Mouse (Mus musculus) forebrain, embryonic 15.5 days (tissue): ENCODE measurements around the gene 2310011J03Rik. TPM values are rescaled to one million over a fixed set of nuclear protein-coding genes. Genes with fewer than 3 reads are reported as not detected.
A peak's percentile ranks its signal among the peaks of the same experiment; 100 is the strongest.

Source experiments
- ATAC-seq: fragments of 200-750 bp; cut with Nextera tagmentation; replicated peaks from 2 replicates; pipeline ENCODE4 v1.8.0; 2017; ENCODE audit warnings: mild to moderate bottlenecking, moderate TSS enrichment, moderate library complexity
- H3K27ac ChIP-seq: fragments of 300-500 bp; sonication (generic); replicated peaks from 2 replicates; pipeline ENCODE4 v1.5.1; 2015; ENCODE audit warnings: mild to moderate bottlenecking, inconsistent platforms
- H3K27me3 ChIP-seq: fragments of 300-500 bp; sonication (generic); 2 replicates; pipeline ENCODE4 v1.6.1; 2015; ENCODE audit warnings: inconsistent platforms
- H3K36me3 ChIP-seq: fragments of 300-500 bp; sonication (generic); 2 replicates; pipeline ENCODE4 v1.6.1; 2015; ENCODE audit warnings: mild to moderate bottlenecking, inconsistent platforms
- H3K4me1 ChIP-seq: fragments of 300-500 bp; sonication (generic); 2 replicates; pipeline ENCODE4 v1.6.1; 2015; ENCODE audit warnings: inconsistent platforms
- H3K4me2 ChIP-seq: fragments of 300-500 bp; sonication (generic); replicated peaks from 2 replicates; pipeline ENCODE4 v1.6.1; 2015; ENCODE audit warnings: mild to moderate bottlenecking, inconsistent platforms
- H3K4me3 ChIP-seq: fragments of 300-500 bp; sonication (generic); 2 replicates; pipeline ENCODE4 v1.5.1; 2015; ENCODE audit warnings: mild to moderate bottlenecking, inconsistent platforms
- H3K9ac ChIP-seq: fragments of 300-500 bp; sonication (generic); replicated peaks from 2 replicates; pipeline ENCODE4 v1.6.1; 2015; ENCODE audit warnings: mild to moderate bottlenecking, inconsistent platforms
- H3K9me3 ChIP-seq: fragments of 300-500 bp; sonication (generic); 2 replicates; pipeline ENCODE4 v1.6.1; 2016; ENCODE audit warnings: inconsistent platforms
- WGBS: fragments of 180-500 bp; shearing (Covaris S2); methylation state at CpG from one replicate; pipeline ENCODE4 v1.1.7; 2015; ENCODE audit warnings: mixed read lengths; 5-methylcytosine and 5-hydroxymethylcytosine counted together
- polyA plus RNA-seq: library from polyadenylated mRNA; unstranded; fragments of >200 nt; fragmentation: Nextera tagmentation; extraction: Ambion mirVana; gene quantifications from 2 replicates; pipeline ENCODE4 v1.2.1, GENCODE M21; 2015

Gene 2310011J03Rik
- polyA plus RNA-seq, 1 experiment from 2014 or later, result 36.9 TPM

DNA sequence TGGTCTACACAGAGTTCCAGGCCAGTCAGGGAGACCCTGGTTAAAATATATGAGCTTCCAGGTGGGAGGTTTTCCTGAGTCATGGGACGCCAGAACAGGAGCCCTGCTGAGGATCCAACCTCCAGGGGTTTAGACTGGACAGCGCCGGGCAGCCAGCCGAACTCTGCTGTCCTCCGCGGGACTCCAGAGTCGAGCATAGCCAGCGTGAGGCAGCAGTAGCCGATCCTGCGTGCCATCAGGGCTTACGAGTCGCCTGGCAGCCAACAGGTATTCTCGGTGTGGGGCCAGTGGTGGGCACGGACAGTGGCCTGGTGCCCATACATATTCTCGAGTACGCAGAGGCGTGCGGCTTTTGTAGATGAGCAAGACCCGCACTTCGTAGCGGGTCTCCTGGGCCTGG, 20.7 kb upstream of the 2310011J03Rik start:
- H3K36me3 ChIP-seq, result no peaks in the 10 kb centered on the region
- 10% methylated on average over 21 of the region's 21 CpGs for WGBS
- H3K4me3 ChIP-seq, result no peak overlapping the region
- ATAC-seq, result no peak
- H3K27ac ChIP-seq, result no peak overlapping the region
- no peak overlapping the region for H3K4me2 ChIP-seq
- peaks cover 64% of the 10 kb centered on the region for H3K27me3 ChIP-seq
- H3K4me1 ChIP-seq, result peaks cover 25% of the 10 kb centered on the region
- no peaks in the 10 kb centered on the region for H3K9me3 ChIP-seq
- H3K9ac ChIP-seq, result no peak overlapping the region

DNA sequence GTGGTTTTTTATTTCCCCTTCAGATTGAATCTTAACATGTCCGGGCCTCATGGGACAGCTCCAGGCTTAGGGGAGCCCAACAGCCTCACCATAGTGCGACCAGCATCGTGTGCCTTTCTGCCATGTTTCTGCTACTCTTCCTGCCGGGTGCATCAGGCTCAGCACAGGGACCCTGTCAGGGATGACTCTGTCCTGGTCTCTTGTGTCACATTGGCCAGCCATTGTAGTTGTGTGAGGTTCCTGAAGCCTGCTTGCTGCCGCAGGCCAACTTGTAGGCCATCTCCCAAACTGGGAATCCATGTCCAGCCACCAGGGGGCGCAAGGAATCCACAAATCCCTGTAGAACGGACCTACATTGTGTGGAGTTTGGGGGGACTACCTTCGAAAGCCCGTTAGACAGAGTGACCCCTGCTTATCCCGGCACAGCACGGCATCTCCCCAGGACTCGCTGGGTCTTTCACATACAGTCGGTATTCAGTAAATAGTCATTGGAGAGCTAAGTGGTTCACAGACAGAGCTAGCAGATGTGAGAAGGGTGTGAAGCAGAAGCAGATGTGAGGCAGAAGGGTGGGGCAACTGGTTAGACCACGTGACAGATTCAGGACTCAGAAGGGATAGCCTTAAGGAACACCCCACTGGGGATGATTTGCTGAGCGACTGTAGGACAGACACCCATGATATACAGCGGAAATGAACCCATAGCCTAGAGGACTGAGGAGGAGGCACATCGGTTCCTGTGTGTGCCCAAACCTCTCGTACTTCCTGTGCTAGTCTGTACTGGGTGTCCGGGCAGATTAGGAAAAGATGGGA, 19.8 kb upstream of the 2310011J03Rik start:
- no peak overlapping the region for H3K27ac ChIP-seq
- no peak overlapping the region for H3K9ac ChIP-seq
- no peak overlapping the region for H3K4me2 ChIP-seq
- H3K4me3 ChIP-seq, result no peak overlapping the region
- WGBS, result 24% methylated on average over 19 of the region's 19 CpGs
- H3K9me3 ChIP-seq, result no peaks in the 10 kb centered on the region
- peaks cover 55% of the 10 kb centered on the region for H3K27me3 ChIP-seq
- peaks cover 25% of the 10 kb centered on the region for H3K4me1 ChIP-seq
- peak; percentile 36; the same call in 1 of the 2 replicates for ATAC-seq
- no peaks in the 10 kb centered on the region for H3K36me3 ChIP-seq

DNA sequence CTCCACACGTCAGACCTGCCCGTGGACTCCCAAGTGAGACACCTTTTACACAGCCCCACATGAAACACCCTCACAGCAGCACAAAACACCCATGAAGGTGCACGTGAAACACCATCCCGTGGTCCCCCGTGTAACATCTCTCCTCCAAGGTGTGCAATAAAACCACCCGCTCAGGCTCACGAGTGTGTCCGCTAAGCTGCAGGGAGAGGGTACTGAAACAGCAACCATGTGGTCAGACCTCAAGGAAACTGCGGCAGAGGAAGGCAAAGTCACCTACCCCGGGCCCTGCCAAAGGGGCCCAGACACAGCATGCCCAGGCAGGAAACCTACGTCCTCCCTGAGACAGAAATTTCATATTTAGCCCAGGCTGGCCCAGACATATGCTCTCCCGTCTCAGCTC, 15.9 kb upstream of the 2310011J03Rik start:
- H3K36me3 ChIP-seq, result no peaks in the 10 kb centered on the region
- H3K9ac ChIP-seq, result no peak overlapping the region
- peaks cover 23% of the 10 kb centered on the region for H3K27me3 ChIP-seq
- H3K4me1 ChIP-seq, result peaks cover 3% of the 10 kb centered on the region; the same call in 1 of the 2 replicates
- no peak for ATAC-seq
- H3K27ac ChIP-seq, result no peak overlapping the region
- 91% methylated on average over 12 of the region's 12 CpGs for WGBS
- H3K4me2 ChIP-seq, result no peak overlapping the region
- H3K9me3 ChIP-seq, result no peaks in the 10 kb centered on the region
- H3K4me3 ChIP-seq, result no peak overlapping the region

DNA sequence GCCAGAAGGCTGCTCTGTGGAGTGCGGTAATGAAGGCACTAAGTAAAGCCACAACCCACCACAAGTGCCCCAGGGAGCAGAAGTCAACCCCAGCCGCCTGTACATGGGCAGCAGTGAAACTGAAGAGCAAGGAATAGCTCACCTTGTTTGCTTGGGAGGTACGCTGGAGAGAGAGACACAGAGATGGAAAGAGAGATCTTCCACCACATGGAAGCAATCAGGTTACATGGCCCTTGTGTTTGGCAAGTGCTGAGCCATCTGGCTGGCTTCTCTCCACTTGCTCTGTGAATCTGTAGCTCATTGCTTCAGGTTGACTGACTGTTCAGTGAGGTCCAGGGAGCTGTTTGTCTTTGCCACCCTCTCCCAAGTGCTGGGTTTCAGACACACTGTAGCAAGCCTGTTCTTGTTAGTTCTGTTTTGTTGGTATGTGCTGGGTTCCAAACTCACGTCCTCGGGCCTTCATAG, 12.2 kb upstream of the 2310011J03Rik start:
- peaks cover 7% of the 10 kb centered on the region; the same call in 1 of the 2 replicates for H3K27me3 ChIP-seq
- no peaks in the 10 kb centered on the region for H3K9me3 ChIP-seq
- no peak for ATAC-seq
- no peak overlapping the region for H3K27ac ChIP-seq
- no peak overlapping the region for H3K4me2 ChIP-seq
- no peak overlapping the region for H3K4me3 ChIP-seq
- H3K4me1 ChIP-seq, result peaks cover 15% of the 10 kb centered on the region
- no peaks in the 10 kb centered on the region for H3K36me3 ChIP-seq
- no peak overlapping the region for H3K9ac ChIP-seq
- 89% methylated on average over 5 of the region's 5 CpGs for WGBS

DNA sequence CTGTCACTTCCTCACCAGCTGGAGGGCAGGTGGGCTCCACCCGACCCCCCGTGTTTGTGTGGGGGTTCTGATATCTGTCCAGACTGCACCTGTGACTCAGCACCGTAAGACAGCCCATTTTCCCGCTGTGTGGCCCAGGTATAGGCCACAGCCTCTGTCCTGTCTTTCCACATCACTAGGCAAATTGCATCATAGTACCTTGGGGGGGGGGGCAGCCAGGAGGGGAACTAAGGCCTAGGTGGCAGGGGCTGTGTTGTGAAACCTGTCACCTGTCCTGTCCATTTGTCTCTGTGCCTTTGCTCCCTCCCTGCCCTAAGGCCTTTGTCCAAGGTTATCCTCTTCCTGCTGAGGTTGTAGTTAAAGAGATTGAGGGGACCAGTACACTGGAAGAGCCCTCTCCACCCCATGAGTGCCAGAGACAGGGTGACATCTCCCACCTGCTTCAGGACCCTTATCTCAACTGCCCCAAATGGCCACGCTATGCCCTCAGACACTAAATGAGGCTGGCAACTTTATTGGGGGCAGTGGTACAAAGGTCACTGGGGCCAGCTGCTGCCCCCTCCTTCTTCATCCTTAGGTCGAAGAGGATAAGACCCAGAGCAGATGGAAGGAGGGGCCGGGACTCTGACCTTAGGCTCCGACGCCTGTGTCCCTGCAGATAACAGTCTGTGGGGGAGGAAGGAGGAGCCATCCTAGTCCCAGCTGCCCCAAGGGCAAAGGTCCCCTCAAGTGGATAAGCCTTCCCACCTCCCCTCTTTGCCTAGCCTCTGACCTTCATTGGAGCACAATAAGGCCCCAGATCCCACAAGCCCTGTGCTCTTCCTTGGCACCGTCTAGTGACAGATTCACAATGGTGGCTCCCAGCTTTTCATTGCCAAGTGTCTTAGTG, 11.5 kb upstream of the 2310011J03Rik start:
- 75% methylated on average over 10 of the region's 10 CpGs for WGBS
- H3K27me3 ChIP-seq, result peaks cover 7% of the 10 kb centered on the region; the same call in 1 of the 2 replicates
- no peak overlapping the region for H3K27ac ChIP-seq
- H3K9me3 ChIP-seq, result no peaks in the 10 kb centered on the region
- no peaks in the 10 kb centered on the region for H3K36me3 ChIP-seq
- H3K4me3 ChIP-seq, result no peak overlapping the region
- peaks cover 15% of the 10 kb centered on the region for H3K4me1 ChIP-seq
- 0 out of 2 replicates have a peak overlapping the region, but pooled peaks have one; percentile 15 for H3K9ac ChIP-seq
- no peak for ATAC-seq
- H3K4me2 ChIP-seq, result no peak overlapping the region

DNA sequence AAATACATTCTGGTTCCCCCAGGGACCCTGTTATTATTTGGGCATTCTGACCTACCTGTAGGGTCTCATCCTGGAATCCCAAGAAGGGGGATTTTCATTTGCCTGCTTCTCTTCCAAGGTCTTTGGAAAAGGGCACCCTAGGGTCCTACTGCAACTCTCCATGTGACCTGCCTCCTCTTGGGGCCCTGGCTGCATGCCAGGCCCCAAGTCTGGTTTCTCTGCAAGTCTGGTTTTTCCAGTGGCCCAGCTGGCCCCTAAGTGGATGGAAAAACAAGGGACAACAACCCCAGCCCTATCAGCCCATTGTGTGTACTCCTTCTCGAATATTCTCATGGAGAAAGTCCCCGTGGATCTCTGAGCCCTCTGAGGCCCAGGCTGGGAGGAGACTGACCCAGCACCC, 10.6 kb upstream of the 2310011J03Rik start:
- H3K9ac ChIP-seq, result no peak overlapping the region; the same call in 1 of the 2 replicates
- H3K4me3 ChIP-seq, result peak overlapping the region; percentile 51; the same call in 1 of the 2 replicates
- WGBS, result 76% methylated on average over 2 of the region's 2 CpGs
- H3K36me3 ChIP-seq, result no peaks in the 10 kb centered on the region
- ATAC-seq, result no peak
- H3K4me2 ChIP-seq, result peak overlapping the region; percentile 85; the same call in 1 of the 2 replicates
- peaks cover 7% of the 10 kb centered on the region; the same call in 1 of the 2 replicates for H3K27me3 ChIP-seq
- no peak overlapping the region for H3K27ac ChIP-seq
- peaks cover 15% of the 10 kb centered on the region for H3K4me1 ChIP-seq
- no peaks in the 10 kb centered on the region for H3K9me3 ChIP-seq

DNA sequence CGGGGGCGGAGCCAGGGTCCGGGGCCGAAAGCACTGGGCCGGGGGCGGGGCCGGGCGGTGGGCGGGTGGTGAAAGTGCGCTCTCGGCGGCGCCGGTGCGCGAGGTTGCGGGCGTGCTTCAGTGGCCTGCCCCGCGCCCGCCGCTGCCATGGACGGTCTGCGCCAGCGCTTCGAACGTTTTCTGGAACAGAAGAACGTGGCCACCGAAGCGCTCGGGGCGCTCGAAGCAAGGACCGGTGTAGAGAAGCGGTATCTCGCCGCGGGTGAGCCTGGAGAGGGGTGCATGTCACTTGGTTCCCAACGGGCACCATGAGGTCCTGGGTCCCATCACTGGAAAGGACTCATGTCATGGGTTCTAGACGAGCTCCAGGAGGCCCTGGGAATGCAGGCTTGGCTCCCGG, 9.7 kb upstream of the 2310011J03Rik start:
- ATAC-seq, result no peak; the same call in 1 of the 2 replicates
- Histone ChIP-seq H3K36me3 (no peaks in the 10 kb centered on the region), H3K27ac (no peak overlapping the region), H3K27me3 (peaks cover 7% of the 10 kb centered on the region; the same call in 1 of the 2 replicates), H3K4me1 (peaks cover 15% of the 10 kb centered on the region), H3K4me2 (peak overlapping the region; percentile 85), H3K9me3 (no peaks in the 10 kb centered on the region), H3K9ac (peak overlapping the region; percentile 53), H3K4me3 (peak overlapping the region; percentile 51)
- WGBS, result under 1% methylated on average over 40 of the region's 41 CpGs

DNA sequence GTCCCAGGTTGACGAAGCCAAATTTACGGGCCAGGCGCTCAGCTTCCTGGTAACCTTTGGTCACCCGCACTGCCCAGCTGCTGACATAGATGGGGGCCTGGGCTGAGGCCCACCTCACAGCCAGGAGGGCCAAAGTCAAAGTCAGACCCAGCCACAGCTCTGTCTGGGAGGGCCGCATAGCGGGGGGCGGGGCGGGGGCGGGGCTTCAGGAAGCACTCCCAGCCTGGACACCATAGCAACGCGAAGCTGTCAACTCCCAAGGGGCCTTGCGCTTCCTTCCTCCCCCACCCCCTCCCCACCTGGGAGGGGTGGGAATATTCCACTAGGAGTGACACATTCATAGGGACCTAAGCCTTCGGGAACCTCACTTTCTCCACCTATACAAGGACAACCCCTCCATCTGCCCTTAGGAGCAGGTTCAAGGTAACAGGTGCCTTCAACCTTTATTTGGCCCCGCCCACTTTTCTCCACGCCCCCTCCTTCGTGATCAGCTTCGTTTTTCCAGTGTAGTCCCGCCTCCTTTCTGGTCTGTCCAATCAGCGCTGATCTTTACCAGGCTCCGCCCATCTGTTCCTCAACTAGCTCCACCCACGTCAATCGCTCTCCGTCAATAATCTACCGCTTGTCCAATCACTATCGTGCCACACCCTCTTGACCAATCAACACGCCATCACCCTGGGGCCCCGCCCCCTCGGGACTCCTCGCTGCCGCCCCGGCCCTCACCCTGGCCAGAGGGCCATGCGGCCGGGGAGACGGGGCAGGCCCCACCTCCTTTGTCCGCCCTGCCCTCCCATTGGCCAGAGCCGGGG, 9.1 kb upstream of the 2310011J03Rik start, which contains the start of the genes Pcsk4 and Reep6:
Gene Pcsk4 (minus strand): TSS at position 226 of the 809 bp plus-strand sequence.
Gene Reep6 (plus strand): TSS at position 681 of the 809 bp plus-strand sequence.
- H3K4me3 ChIP-seq, result peak within 1 kb of the TSS; percentile 51
- no peak within 1 kb of the TSS for H3K27ac ChIP-seq
- peak within 1 kb of the TSS; percentile 85 for H3K4me2 ChIP-seq
- 4% methylated on average over 36 of the region's 36 CpGs for WGBS
- no peaks in the 10 kb centered on the region for H3K36me3 ChIP-seq
- H3K27me3 ChIP-seq, result peaks cover 7% of the 10 kb centered on the region; the same call in 1 of the 2 replicates
- peaks cover 15% of the 10 kb centered on the region for H3K4me1 ChIP-seq
- ATAC-seq, result peak; percentile 91
- peak within 1 kb of the TSS; percentile 53 for H3K9ac ChIP-seq
- H3K9me3 ChIP-seq, result no peaks in the 10 kb centered on the region

DNA sequence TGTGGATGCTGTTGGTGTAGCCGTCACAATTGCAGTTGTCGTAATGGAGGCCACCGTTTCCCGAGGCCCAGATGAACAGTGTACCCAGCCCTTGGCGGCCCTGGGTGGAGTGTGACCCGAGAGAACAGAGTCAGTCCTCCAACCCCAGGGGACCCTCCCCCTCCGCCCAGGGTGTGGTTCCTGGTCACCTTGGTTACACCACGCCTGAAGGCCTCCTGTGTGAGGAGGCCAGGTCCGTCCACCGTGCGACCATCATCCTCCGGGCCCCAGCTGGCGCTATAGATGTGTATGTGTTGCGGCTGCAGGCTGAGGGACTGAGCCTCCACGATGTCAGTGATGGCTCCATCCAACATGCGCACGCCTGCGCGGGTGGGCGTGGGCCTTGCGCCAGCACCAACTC, 4.7 kb upstream of the 2310011J03Rik start:
- ATAC-seq, result no peak
- Histone ChIP-seq H3K4me3 (no peak overlapping the region), H3K9ac (no peak overlapping the region), H3K4me1 (peaks cover 30% of the 10 kb centered on the region), H3K9me3 (no peaks in the 10 kb centered on the region), H3K4me2 (no peak overlapping the region), H3K27me3 (no peaks in the 10 kb centered on the region), H3K27ac (no peak overlapping the region), H3K36me3 (no peaks in the 10 kb centered on the region)
- 76% methylated on average over 21 of the region's 21 CpGs for WGBS

DNA sequence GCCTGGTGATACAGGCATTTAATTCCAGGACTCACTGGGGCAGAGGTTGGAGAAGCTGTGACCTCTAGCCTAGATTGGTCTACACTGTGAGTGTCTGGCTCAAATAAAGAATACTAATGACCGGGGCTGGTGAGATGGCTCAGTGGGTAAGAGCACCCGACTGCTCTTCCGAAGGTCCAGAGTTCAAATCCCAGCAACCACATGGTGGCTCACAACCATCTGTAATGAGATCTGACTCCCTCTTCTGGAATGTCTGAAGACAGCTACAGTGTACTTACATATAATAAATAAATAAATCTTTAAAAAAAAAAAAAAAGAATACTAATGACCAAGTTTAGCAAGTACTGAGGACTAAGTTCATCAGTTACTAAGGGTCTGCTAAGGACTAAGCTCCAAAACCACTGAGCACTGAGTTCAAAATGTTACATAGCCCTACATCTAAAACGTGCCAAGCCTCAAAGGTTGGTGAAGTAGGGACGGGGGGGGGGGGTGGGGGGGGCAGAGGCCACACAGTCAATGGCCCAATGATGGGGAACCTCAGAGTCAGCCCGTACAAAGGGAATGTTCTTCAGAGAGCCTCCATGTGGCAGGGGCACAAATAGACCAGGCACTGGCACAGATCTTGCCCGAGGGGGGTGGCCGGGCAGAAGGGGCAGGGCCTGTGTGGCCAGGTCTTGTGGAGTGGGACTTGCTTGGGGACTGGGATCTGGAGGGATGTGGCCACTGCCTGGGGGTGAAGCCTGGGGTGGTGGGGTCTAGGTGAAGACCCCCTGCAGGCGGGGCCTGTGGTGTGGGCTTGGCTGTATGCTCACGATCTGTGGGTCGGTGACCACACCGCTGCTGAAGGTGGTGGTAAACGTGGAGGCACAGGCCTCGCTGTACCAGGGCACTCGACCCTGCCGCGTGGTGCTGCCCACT, 4.0 kb upstream of the 2310011J03Rik start:
- H3K4me1 ChIP-seq, result peaks cover 31% of the 10 kb centered on the region
- no peak overlapping the region for H3K4me3 ChIP-seq
- 80% methylated on average over 17 of the region's 17 CpGs for WGBS

More for the DNA sequence above, 4.0 kb upstream of the 2310011J03Rik start:
- H3K27me3 ChIP-seq, result no peaks in the 10 kb centered on the region
- no peak for ATAC-seq
- H3K9ac ChIP-seq, result peak overlapping the region; percentile 45; the same call in 1 of the 2 replicates
- peak overlapping the region; percentile 95 for H3K4me2 ChIP-seq
- no peaks in the 10 kb centered on the region for H3K36me3 ChIP-seq
- no peaks in the 10 kb centered on the region for H3K9me3 ChIP-seq
- no peak overlapping the region for H3K27ac ChIP-seq
